In the genomic region with DNA sequence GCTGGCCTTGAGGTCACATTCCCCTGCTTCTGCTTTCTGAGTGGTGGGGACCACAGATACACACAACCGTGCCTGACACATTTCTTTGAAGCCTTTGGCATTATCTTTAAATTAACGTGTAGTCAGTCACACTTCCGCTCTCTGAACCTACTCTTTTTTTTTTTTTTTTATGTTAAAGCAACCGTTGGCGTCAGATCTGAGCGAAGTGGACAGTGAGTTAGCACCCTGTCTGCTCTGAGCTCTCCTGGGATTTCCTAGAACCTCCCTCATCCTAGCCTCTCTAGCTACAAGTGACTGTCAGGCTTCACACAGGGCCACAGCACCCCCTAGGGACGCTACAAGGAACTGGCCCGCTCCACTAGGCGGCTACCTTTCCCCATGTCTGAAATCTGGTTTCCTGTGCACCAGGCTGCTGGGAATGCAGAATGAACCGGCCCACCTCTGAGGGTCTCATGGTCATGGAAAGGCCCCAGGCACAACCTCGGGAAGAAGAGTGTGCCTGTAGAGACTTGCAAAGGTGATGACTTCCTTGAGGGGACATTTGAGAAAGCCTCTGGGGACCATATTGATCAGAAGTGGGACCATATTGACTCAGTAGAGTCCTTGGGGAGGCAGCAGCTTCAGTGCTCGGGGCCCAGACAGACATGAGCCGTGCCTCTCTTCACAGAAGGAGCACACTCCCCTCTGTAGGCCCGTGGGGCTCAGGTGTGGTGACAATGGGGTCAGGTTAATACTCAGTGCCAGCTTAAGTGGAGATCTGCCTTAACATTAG, we compare ENCODE assay signal across 8 mouse cellular contexts. TPM values are rescaled to one million over a fixed set of nuclear protein-coding genes. Genes with fewer than 3 reads are reported as not detected.
DNase-seq lines count a peak whose midpoint lies in the region; ATAC-seq lines count a peak whose summit lies in the region.

No protein-coding gene starts in this region.

- DNase-seq in neural tube, embryonic 10.5 days (ENCODE audit: extremely low spot score, low spot score): peak; percentile 73
- DNase-seq in cerebellum, postnatal 4 days (ENCODE audit: low spot score in 2 of 2): peak; percentile 72 to 79
- DNase-seq in gastrocnemius, postnatal 14 days: peak; percentile 83
- DNase-seq in kidney, adult 18-20 months: peak; percentile 89
- DNase-seq in limb, embryonic 11.5 days (ENCODE audit: low spot score): peak; percentile 85

- no peaks in the 10 kb centered on the region for H3K27me3 ChIP-seq in neural tube, embryonic 15.5 days (replicated peaks)
- no peaks in the 10 kb centered on the region for H3K27me3 ChIP-seq in limb, embryonic 11.5 days (ENCODE audit: control insufficient read depth, insufficient read depth, low read length)
- H3K27me3 ChIP-seq in stomach, embryonic 15.5 days (replicated peaks): no peaks in the 10 kb centered on the region

- H3K36me3 ChIP-seq in neural tube, embryonic 15.5 days: no peaks in the 10 kb centered on the region
- no peaks in the 10 kb centered on the region for H3K36me3 ChIP-seq in limb, embryonic 11.5 days (ENCODE audit: control insufficient read depth, insufficient read depth, low read length)
- no peaks in the 10 kb centered on the region for H3K36me3 ChIP-seq in stomach, embryonic 15.5 days

- intact Hi-C loops in gastrocnemius, postnatal 14 days (cut with DNase I; ENCODE audit: low total_unique reads): loop anchor here (2.0 to 10.0 kb wide), 2 partner anchors 122 to 204 kb away; no protein-coding TSS in a partner anchor

- H3K4me2 ChIP-seq in neural tube, embryonic 15.5 days: no peak overlapping the region
- no peak overlapping the region for H3K4me2 ChIP-seq in limb, embryonic 11.5 days (ENCODE audit: low read depth, severe bottlenecking)
- no peak overlapping the region for H3K4me2 ChIP-seq in stomach, embryonic 15.5 days

- 20% methylated on average over 14 of the region's 14 CpGs for WGBS in neural tube, embryonic 15.5 days
- WGBS in limb, embryonic 11.5 days: 26% methylated on average over 14 of the region's 14 CpGs
- WGBS in stomach, embryonic 15.5 days: 16% methylated on average over 14 of the region's 14 CpGs

- H3K4me3 ChIP-seq in neural tube, embryonic 15.5 days (replicated peaks): no peak overlapping the region
- no peak overlapping the region for H3K4me3 ChIP-seq in limb, embryonic 11.5 days (ENCODE audit: low read depth, low read length)
- H3K4me3 ChIP-seq in stomach, embryonic 15.5 days (replicated peaks): no peak overlapping the region

- no peaks in the 10 kb centered on the region for H3K9me3 ChIP-seq in neural tube, embryonic 15.5 days (replicated peaks)
- H3K9me3 ChIP-seq in limb, embryonic 11.5 days (ENCODE audit: control insufficient read depth, low read length): no peaks in the 10 kb centered on the region
- no peaks in the 10 kb centered on the region for H3K9me3 ChIP-seq in stomach, embryonic 15.5 days

- H3K4me1 ChIP-seq in neural tube, embryonic 15.5 days: peaks cover 5% of the 10 kb centered on the region
- H3K4me1 ChIP-seq in limb, embryonic 11.5 days (ENCODE audit: control insufficient read depth, insufficient read depth, low read length): peaks cover 2% of the 10 kb centered on the region
- peaks cover 6% of the 10 kb centered on the region; the same call in 1 of the 2 replicates for H3K4me1 ChIP-seq in stomach, embryonic 15.5 days

- H3K9ac ChIP-seq in neural tube, embryonic 15.5 days (replicated peaks): no peak overlapping the region
- no peak overlapping the region for H3K9ac ChIP-seq in limb, embryonic 11.5 days (ENCODE audit: low read length)
- H3K9ac ChIP-seq in stomach, embryonic 15.5 days: no peak overlapping the region

- no peak for ATAC-seq in neural tube, embryonic 15.5 days (ENCODE audit: low FRiP score)
- ATAC-seq in limb, embryonic 11.5 days (ENCODE audit: insufficient number of reproducible peaks, low FRiP score, low TSS enrichment, low read depth): no peak
- ATAC-seq in monocyte, adult 5-6 weeks (replicated peaks; ENCODE audit: insufficient number of reproducible peaks, low FRiP score, low TSS enrichment, poor library complexity, severe bottlenecking): peak; percentile 80
- peak; percentile 51; the same call in 1 of the 2 replicates for ATAC-seq in stomach, embryonic 15.5 days (ENCODE audit: insufficient read depth, low FRiP score, low read depth)

- no peak overlapping the region for H3K27ac ChIP-seq in neural tube, embryonic 15.5 days (replicated peaks)
- no peak overlapping the region for H3K27ac ChIP-seq in limb, embryonic 11.5 days (replicated peaks; ENCODE audit: low read depth, low read length)
- H3K27ac ChIP-seq in stomach, embryonic 15.5 days: no peak overlapping the region

RNA-seq across cellular contexts. Expression of a gene that starts 57.2 kb away (rescaled TPM):
- polyA plus RNA-seq in neural tube, embryonic 15.5 days (2015; fragmentation: Nextera tagmentation; extraction: Ambion mirVana): 0.15 and 3.7 TPM in 2 replicates
- total RNA-seq in gastrocnemius, postnatal 14 days (2021): 1 to 10 TPM; 1.2 to 1.6 TPM
- polyA plus RNA-seq in limb, embryonic 11.5 days (2014; fragmentation: Nextera tagmentation; extraction: Ambion mirVana): 0.16 TPM in 1 of 2 replicates, not detected in the other
- 19.9 to 98.4 TPM (median 83.3 TPM) in 3 replicates for total RNA-seq in monocyte, adult 5-6 weeks (2017)
- polyA plus RNA-seq in stomach, embryonic 15.5 days (2015; fragmentation: Nextera tagmentation; extraction: Ambion mirVana): 1.5 and 2.3 TPM in 2 replicates

Comparison
In these comparisons a context has a peak if more than half of its experiments do, and no peak if none do; other contexts are left out.
1. ATAC-seq: peak in monocyte, adult 5-6 weeks (single experiment) and stomach, embryonic 15.5 days (single experiment); none in neural tube, embryonic 15.5 days (single experiment) and limb, embryonic 11.5 days (single experiment).
2. Peak in every context shown above with its lines, with median percentiles within 50 percentile points of each other: DNase-seq.